Mouse (Mus musculus): ENCODE data around the gene Zfp428. TPM values are rescaled to one million over a fixed set of nuclear protein-coding genes. Genes with fewer than 3 reads are reported as not detected.

Gene Zfp428
- polyA plus RNA-seq, 1 experiment = 13.1 TPM

DNA sequence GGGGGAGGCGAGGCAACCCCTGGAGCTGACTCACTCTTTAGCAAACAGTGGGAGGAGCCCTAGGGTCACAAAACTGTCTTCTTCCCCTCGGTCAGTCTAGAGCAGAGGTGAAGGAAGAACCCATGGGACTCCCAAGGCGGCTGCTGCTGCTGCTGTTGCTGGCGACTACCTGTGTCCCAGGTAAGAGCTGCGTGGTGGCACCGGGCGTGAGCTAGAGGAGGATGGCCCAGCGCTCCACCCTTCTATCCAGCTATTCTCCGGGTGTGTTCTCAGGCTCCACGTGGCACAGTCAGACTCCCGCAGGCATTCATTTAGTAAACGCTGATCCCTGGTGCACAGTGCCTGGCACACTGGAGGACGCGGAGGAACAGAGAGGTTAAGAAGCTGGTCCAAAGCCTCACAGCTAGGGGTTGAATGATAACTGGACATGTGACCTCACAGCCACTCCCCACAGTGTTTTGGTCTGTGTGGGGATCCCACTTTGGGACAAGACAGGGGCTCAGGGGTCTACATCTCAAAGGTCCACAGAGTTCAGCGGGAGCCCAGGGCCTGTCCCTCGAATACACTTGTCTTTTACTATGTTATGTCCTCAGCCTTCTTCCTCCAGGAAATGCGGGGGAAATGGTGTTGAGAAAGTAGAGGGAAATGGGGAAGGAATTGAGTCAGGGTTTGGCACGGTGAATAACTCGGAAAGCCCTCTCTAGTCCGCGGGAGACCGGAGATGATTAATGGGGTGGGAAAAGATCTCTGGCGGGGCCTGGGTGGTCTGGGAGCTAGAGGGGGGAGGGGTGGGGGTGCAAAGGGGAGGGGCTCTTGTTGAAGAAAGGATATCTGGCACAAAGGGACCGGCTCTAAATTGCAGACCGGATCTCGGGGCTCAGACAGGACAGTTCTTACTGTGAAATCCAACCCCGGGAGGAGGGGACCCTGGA lies 44.2 kb upstream of the Zfp428 start, which contains the start of gene Plaur:
Gene Plaur, plus strand, starts transcription at position 97 of the 932 bp plus-strand sequence.
- H3K27ac ChIP-seq (ENCODE audit: insufficient read depth, low read length) = peak within 1 kb of the TSS; percentile 65
- TF ChIP-seq EP300 (IDR thresholded peaks at IDR 0.05; ENCODE audit: insufficient read depth, low read depth, low read length) = no peak
- no peak for TF ChIP-seq POLR2A (IDR thresholded peaks at IDR 0.05; ENCODE audit: insufficient read depth, low read length)
- no peak for TF ChIP-seq CTCF (IDR thresholded peaks at IDR 0.05; ENCODE audit: low read depth, low read length)
- peak within 1 kb of the TSS; percentile 84 for H3K4me3 ChIP-seq (ENCODE audit: low read depth, low read length)
- peaks cover 10% of the 10 kb centered on the region; the same call in 1 of the 2 replicates for H3K36me3 ChIP-seq (ENCODE audit: control insufficient read depth, insufficient read depth, low read length, poor library complexity, severe bottlenecking)
- H3K9ac ChIP-seq (ENCODE audit: low read depth, poor library complexity, severe bottlenecking) = peak within 1 kb of the TSS; percentile 51
- no peaks in the 10 kb centered on the region for H3K27me3 ChIP-seq (ENCODE audit: control insufficient read depth, insufficient read depth, low read length, poor library complexity, severe bottlenecking)
- H3K9me3 ChIP-seq (replicated peaks; ENCODE audit: control insufficient read depth, insufficient read depth, low read length, poor library complexity, severe bottlenecking) = no peaks in the 10 kb centered on the region
- H3K4me1 ChIP-seq (ENCODE audit: control insufficient read depth, insufficient read depth, low read length) = peaks cover 4% of the 10 kb centered on the region

DNA sequence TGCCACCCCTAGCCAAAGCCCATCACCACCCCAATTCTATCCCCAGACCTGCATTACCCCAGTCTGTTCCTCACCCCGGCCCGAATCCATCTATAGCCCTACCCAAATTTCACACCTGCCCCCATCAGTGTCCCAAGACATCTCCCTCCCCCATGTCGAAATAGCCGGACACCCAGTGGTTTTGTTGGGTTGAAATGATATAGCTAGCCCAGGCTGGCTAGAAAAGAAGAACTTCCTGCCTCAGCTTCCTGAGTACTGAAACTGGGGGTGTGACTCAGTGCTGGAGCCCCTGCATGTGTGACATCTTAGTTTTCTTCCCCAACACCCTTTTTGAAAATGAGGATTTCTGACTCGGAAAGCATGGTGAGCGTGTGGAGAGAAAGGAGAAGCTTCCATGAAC lies 40.0 kb upstream of the Zfp428 start:
- TF ChIP-seq POLR2A (IDR thresholded peaks at IDR 0.05; ENCODE audit: insufficient read depth, low read length) = no peak
- no peak for TF ChIP-seq EP300 (IDR thresholded peaks at IDR 0.05; ENCODE audit: insufficient read depth, low read depth, low read length)
- no peak for TF ChIP-seq CTCF (IDR thresholded peaks at IDR 0.05; ENCODE audit: low read depth, low read length)
- H3K27ac ChIP-seq (ENCODE audit: insufficient read depth, low read length) = no peak overlapping the region
- no peak overlapping the region for H3K4me3 ChIP-seq (ENCODE audit: low read depth, low read length)
- H3K9ac ChIP-seq (ENCODE audit: low read depth, poor library complexity, severe bottlenecking) = no peak overlapping the region
- H3K36me3 ChIP-seq (ENCODE audit: control insufficient read depth, insufficient read depth, low read length, poor library complexity, severe bottlenecking) = peaks cover 18% of the 10 kb centered on the region
- peaks cover 2% of the 10 kb centered on the region for H3K4me1 ChIP-seq (ENCODE audit: control insufficient read depth, insufficient read depth, low read length)
- no peaks in the 10 kb centered on the region for H3K27me3 ChIP-seq (ENCODE audit: control insufficient read depth, insufficient read depth, low read length, poor library complexity, severe bottlenecking)
- no peaks in the 10 kb centered on the region for H3K9me3 ChIP-seq (replicated peaks; ENCODE audit: control insufficient read depth, insufficient read depth, low read length, poor library complexity, severe bottlenecking)

DNA sequence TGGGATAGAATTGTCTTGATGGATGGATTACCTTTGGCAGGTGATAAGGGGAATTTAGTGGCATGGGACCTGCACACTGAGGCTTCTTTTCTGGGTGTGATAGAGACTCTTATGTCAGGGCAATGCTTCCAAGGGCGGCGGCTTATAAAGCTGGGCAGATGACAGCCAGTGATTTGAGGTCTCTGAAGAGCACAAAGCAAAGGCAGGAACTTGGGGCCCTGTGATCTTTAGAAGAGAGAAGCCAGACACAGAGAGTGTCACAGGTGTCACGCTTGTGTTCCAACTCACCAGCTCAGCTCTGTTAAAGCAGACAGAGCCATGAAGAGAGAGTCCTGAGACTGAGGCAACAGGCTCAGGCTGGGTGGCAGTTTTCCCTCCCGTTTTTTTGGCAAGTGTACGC lies 38.9 kb upstream of the Zfp428 start:
- Histone ChIP-seq H3K27me3 (ENCODE audit: control insufficient read depth, insufficient read depth, low read length, poor library complexity, severe bottlenecking) (no peaks in the 10 kb centered on the region), H3K4me1 (ENCODE audit: control insufficient read depth, insufficient read depth, low read length) (peaks cover 2% of the 10 kb centered on the region), H3K9ac (ENCODE audit: low read depth, poor library complexity, severe bottlenecking) (no peak overlapping the region), H3K4me3 (ENCODE audit: low read depth, low read length) (no peak overlapping the region), H3K27ac (ENCODE audit: insufficient read depth, low read length) (no peak overlapping the region), H3K9me3 (replicated peaks; ENCODE audit: control insufficient read depth, insufficient read depth, low read length, poor library complexity, severe bottlenecking) (no peaks in the 10 kb centered on the region), H3K36me3 (ENCODE audit: control insufficient read depth, insufficient read depth, low read length, poor library complexity, severe bottlenecking) (peaks cover 18% of the 10 kb centered on the region)
- no peak for TF ChIP-seq CTCF (IDR thresholded peaks at IDR 0.05; ENCODE audit: low read depth, low read length)
- TF ChIP-seq POLR2A (IDR thresholded peaks at IDR 0.05; ENCODE audit: insufficient read depth, low read length) = no peak
- TF ChIP-seq EP300 (IDR thresholded peaks at IDR 0.05; ENCODE audit: insufficient read depth, low read depth, low read length) = no peak

- peaks cover 2% of the 10 kb centered on the region for H3K4me1 ChIP-seq (ENCODE audit: control insufficient read depth, insufficient read depth, low read length)
- TF ChIP-seq CTCF (IDR thresholded peaks at IDR 0.05; ENCODE audit: low read depth, low read length) (peak; percentile 45), EP300 (IDR thresholded peaks at IDR 0.05; ENCODE audit: insufficient read depth, low read depth, low read length) (no peak), POLR2A (IDR thresholded peaks at IDR 0.05; ENCODE audit: insufficient read depth, low read length) (no peak)
- no peaks in the 10 kb centered on the region for H3K9me3 ChIP-seq (replicated peaks; ENCODE audit: control insufficient read depth, insufficient read depth, low read length, poor library complexity, severe bottlenecking)
- no peak overlapping the region for H3K27ac ChIP-seq (ENCODE audit: insufficient read depth, low read length)
- no peak overlapping the region for H3K4me3 ChIP-seq (ENCODE audit: low read depth, low read length)
- H3K9ac ChIP-seq (ENCODE audit: low read depth, poor library complexity, severe bottlenecking) = no peak overlapping the region
- H3K36me3 ChIP-seq (ENCODE audit: control insufficient read depth, insufficient read depth, low read length, poor library complexity, severe bottlenecking) = peaks cover 18% of the 10 kb centered on the region
- H3K27me3 ChIP-seq (ENCODE audit: control insufficient read depth, insufficient read depth, low read length, poor library complexity, severe bottlenecking) = no peaks in the 10 kb centered on the region
Observed at GRCm38 (mm10) chr7:24469126-24469525, 37.7 kb upstream of the Zfp428 start.

GRCm38 (mm10) chr7:24470356-24470755 lies 36.5 kb upstream of the Zfp428 start:
- no peak for TF ChIP-seq POLR2A (IDR thresholded peaks at IDR 0.05; ENCODE audit: insufficient read depth, low read length)
- no peak for TF ChIP-seq EP300 (IDR thresholded peaks at IDR 0.05; ENCODE audit: insufficient read depth, low read depth, low read length)
- no peak for TF ChIP-seq CTCF (IDR thresholded peaks at IDR 0.05; ENCODE audit: low read depth, low read length)
- Histone ChIP-seq H3K9ac (ENCODE audit: low read depth, poor library complexity, severe bottlenecking) (no peak overlapping the region), H3K27me3 (ENCODE audit: control insufficient read depth, insufficient read depth, low read length, poor library complexity, severe bottlenecking) (no peaks in the 10 kb centered on the region), H3K27ac (ENCODE audit: insufficient read depth, low read length) (no peak overlapping the region), H3K9me3 (replicated peaks; ENCODE audit: control insufficient read depth, insufficient read depth, low read length, poor library complexity, severe bottlenecking) (no peaks in the 10 kb centered on the region), H3K4me1 (ENCODE audit: control insufficient read depth, insufficient read depth, low read length) (peaks cover 2% of the 10 kb centered on the region), H3K4me3 (ENCODE audit: low read depth, low read length) (no peak overlapping the region), H3K36me3 (ENCODE audit: control insufficient read depth, insufficient read depth, low read length, poor library complexity, severe bottlenecking) (peaks cover 20% of the 10 kb centered on the region)

DNA sequence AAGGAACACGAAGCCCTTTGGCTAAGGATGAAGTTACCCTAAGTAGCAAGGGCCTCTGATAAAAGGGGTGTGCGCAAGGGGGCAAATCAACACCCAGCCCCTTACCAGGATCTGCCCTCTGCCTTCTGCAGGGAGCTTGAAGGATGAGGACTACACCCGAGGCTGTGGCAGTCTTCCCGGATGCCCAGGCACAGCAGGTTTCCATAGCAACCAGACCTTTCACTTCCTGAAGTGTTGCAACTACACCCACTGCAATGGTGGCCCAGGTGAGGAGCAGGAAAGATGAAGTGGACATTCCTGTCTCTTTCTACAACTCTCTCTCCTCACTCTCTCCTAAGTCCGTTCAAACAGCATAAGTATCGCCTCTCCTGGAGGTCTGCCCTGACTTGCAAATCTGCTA lies 34.4 kb upstream of the Zfp428 start:
- no peaks in the 10 kb centered on the region for H3K27me3 ChIP-seq (ENCODE audit: control insufficient read depth, insufficient read depth, low read length, poor library complexity, severe bottlenecking)
- H3K4me3 ChIP-seq (ENCODE audit: low read depth, low read length) = no peak overlapping the region
- no peaks in the 10 kb centered on the region for H3K9me3 ChIP-seq (replicated peaks; ENCODE audit: control insufficient read depth, insufficient read depth, low read length, poor library complexity, severe bottlenecking)
- no peak for TF ChIP-seq CTCF (IDR thresholded peaks at IDR 0.05; ENCODE audit: low read depth, low read length)
- TF ChIP-seq EP300 (IDR thresholded peaks at IDR 0.05; ENCODE audit: insufficient read depth, low read depth, low read length) = no peak
- H3K4me1 ChIP-seq (ENCODE audit: control insufficient read depth, insufficient read depth, low read length) = no peaks in the 10 kb centered on the region
- no peak overlapping the region for H3K27ac ChIP-seq (ENCODE audit: insufficient read depth, low read length)
- H3K36me3 ChIP-seq (ENCODE audit: control insufficient read depth, insufficient read depth, low read length, poor library complexity, severe bottlenecking) = peaks cover 12% of the 10 kb centered on the region
- H3K9ac ChIP-seq (ENCODE audit: low read depth, poor library complexity, severe bottlenecking) = no peak overlapping the region

Measured in ES-Bruce4 (cell line).